7 mouse cellular contexts compared by ENCODE assay signal in genomic region chr11:69088103-69088855, GRCm38 (mm10). TPM values are rescaled to one million over a fixed set of nuclear protein-coding genes. Genes with fewer than 3 reads are reported as not detected.
DNase-seq lines count a peak whose midpoint lies in the region; ATAC-seq and TF ChIP-seq lines count a peak whose summit lies in the region.

TSS of gene Vamp2 (plus strand) at chr11:69088490.

- 0 out of 2 replicates have a peak, but pooled peaks have one; percentile 1 for TF ChIP-seq CTCF in intestine, postnatal 0 days (IDR thresholded peaks at IDR 0.05; ENCODE audit: low read depth)
- TF ChIP-seq CTCF in small intestine, adult 2 months (IDR thresholded peaks at IDR 0.05; ENCODE audit: extremely low read depth, insufficient read length, insufficient replicate concordance, low read depth, low read length), result no peak

- no peak for TF ChIP-seq POLR2A in small intestine, adult 2 months (IDR thresholded peaks at IDR 0.05; ENCODE audit: low read depth, low read length)

- ATAC-seq in intestine, postnatal 0 days, result peak; percentile 64
- ATAC-seq in limb, embryonic 11.5 days (ENCODE audit: insufficient number of reproducible peaks, low FRiP score, low TSS enrichment, low read depth), result peak; percentile 76
- peak; percentile 84 for ATAC-seq in midbrain, embryonic 13.5 days

- H3K36me3 ChIP-seq in intestine, postnatal 0 days (ENCODE audit: control insufficient read depth, insufficient read depth), result peaks cover 19% of the 10 kb centered on the region; the same call in 1 of the 2 replicates
- H3K36me3 ChIP-seq in limb, embryonic 11.5 days (ENCODE audit: control insufficient read depth, insufficient read depth, low read length), result peaks cover 8% of the 10 kb centered on the region
- peaks cover 29% of the 10 kb centered on the region for H3K36me3 ChIP-seq in midbrain, embryonic 13.5 days
- peaks cover 9% of the 10 kb centered on the region; the same call in 1 of the 2 replicates for H3K36me3 ChIP-seq in small intestine, adult 2 months (ENCODE audit: control insufficient read depth, insufficient read depth, low read length)

- H3K9me3 ChIP-seq in intestine, postnatal 0 days (ENCODE audit: control insufficient read depth), result no peaks in the 10 kb centered on the region
- no peaks in the 10 kb centered on the region for H3K9me3 ChIP-seq in limb, embryonic 11.5 days (ENCODE audit: control insufficient read depth, low read length)
- no peaks in the 10 kb centered on the region for H3K9me3 ChIP-seq in midbrain, embryonic 13.5 days

- H3K4me3 ChIP-seq in intestine, postnatal 0 days (ENCODE audit: low read depth, low read length), result peak within 1 kb of the TSS; percentile 100
- H3K4me3 ChIP-seq in limb, embryonic 11.5 days (ENCODE audit: low read depth, low read length), result peak within 1 kb of the TSS; percentile 100
- peak within 1 kb of the TSS; percentile 97 for H3K4me3 ChIP-seq in midbrain, embryonic 13.5 days (replicated peaks)
- H3K4me3 ChIP-seq in small intestine, adult 2 months (ENCODE audit: low read depth, low read length), result peak within 1 kb of the TSS; percentile 93

- under 1% methylated on average over 61 of the region's 67 CpGs for WGBS in intestine, postnatal 0 days
- 1% methylated on average over 55 of the region's 67 CpGs for WGBS in limb, embryonic 11.5 days
- WGBS in midbrain, embryonic 13.5 days, result 1% methylated on average over 63 of the region's 67 CpGs
- under 1% methylated on average over 66 of the region's 67 CpGs for WGBS in small intestine, adult 2 months

- peak; percentile 93 for DNase-seq in adrenal gland, adult 2 months
- peak; percentile 91 for DNase-seq in embryo, embryonic 9.5 days (ENCODE audit: extremely low spot score)
- no peak for DNase-seq in gonadal fat pad, adult 2 months (ENCODE audit: low read depth)
- DNase-seq in limb, embryonic 11.5 days (ENCODE audit: low spot score), result peak; percentile 95

- peak within 1 kb of the TSS; percentile 96 for H3K27ac ChIP-seq in intestine, postnatal 0 days (ENCODE audit: low read depth, low read length)
- peak within 1 kb of the TSS; percentile 72 for H3K27ac ChIP-seq in limb, embryonic 11.5 days (replicated peaks; ENCODE audit: low read depth, low read length)
- peak within 1 kb of the TSS; percentile 95 for H3K27ac ChIP-seq in midbrain, embryonic 13.5 days
- H3K27ac ChIP-seq in small intestine, adult 2 months (ENCODE audit: insufficient read depth, low read depth, low read length), result peak within 1 kb of the TSS; percentile 90

- H3K4me2 ChIP-seq in intestine, postnatal 0 days (replicated peaks; ENCODE audit: low read depth), result peak within 1 kb of the TSS; percentile 82
- H3K4me2 ChIP-seq in limb, embryonic 11.5 days (ENCODE audit: low read depth, severe bottlenecking), result peak within 1 kb of the TSS; percentile 92
- H3K4me2 ChIP-seq in midbrain, embryonic 13.5 days (replicated peaks), result peak within 1 kb of the TSS; percentile 94

- H3K4me1 ChIP-seq in intestine, postnatal 0 days (replicated peaks; ENCODE audit: control insufficient read depth, insufficient read depth, low read length), result peaks cover 8% of the 10 kb centered on the region; the same call in 1 of the 2 replicates
- H3K4me1 ChIP-seq in limb, embryonic 11.5 days (ENCODE audit: control insufficient read depth, insufficient read depth, low read length), result peaks cover 13% of the 10 kb centered on the region
- H3K4me1 ChIP-seq in midbrain, embryonic 13.5 days (replicated peaks), result peaks cover 47% of the 10 kb centered on the region
- H3K4me1 ChIP-seq in small intestine, adult 2 months (ENCODE audit: control insufficient read depth, insufficient read depth, insufficient read length, low read length), result peaks cover 9% of the 10 kb centered on the region

- no peaks in the 10 kb centered on the region for H3K27me3 ChIP-seq in intestine, postnatal 0 days (replicated peaks; ENCODE audit: control insufficient read depth, insufficient read depth, low read length)
- no peaks in the 10 kb centered on the region for H3K27me3 ChIP-seq in limb, embryonic 11.5 days (ENCODE audit: control insufficient read depth, insufficient read depth, low read length)
- no peaks in the 10 kb centered on the region for H3K27me3 ChIP-seq in midbrain, embryonic 13.5 days
- H3K27me3 ChIP-seq in small intestine, adult 2 months (ENCODE audit: control insufficient read depth, insufficient read depth, low read length), result no peaks in the 10 kb centered on the region

- H3K9ac ChIP-seq in intestine, postnatal 0 days (ENCODE audit: low read depth, low read length), result peak within 1 kb of the TSS; percentile 99
- H3K9ac ChIP-seq in limb, embryonic 11.5 days (ENCODE audit: low read length), result peak within 1 kb of the TSS; percentile 98
- peak within 1 kb of the TSS; percentile 97 for H3K9ac ChIP-seq in midbrain, embryonic 13.5 days (replicated peaks)

RNA-seq across cellular contexts. Expression of gene Vamp2, which starts in this region (rescaled TPM):
- 100 to 1,000 TPM; 104 to 130 TPM for total RNA-seq in adrenal gland, adult 2 months (2021)
- polyA plus RNA-seq in adrenal gland, adult 2 months (2012; rRNA removed), result 425 and 479 TPM in 2 replicates
- polyA plus RNA-seq in gonadal fat pad, adult 2 months (2012; rRNA removed), result 97.7 and 139 TPM in 2 replicates
- 45.3 and 50.3 TPM in 2 replicates for polyA plus RNA-seq in intestine, postnatal 0 days (2015; fragmentation: Nextera tagmentation; extraction: Ambion mirVana)
- polyA plus RNA-seq in limb, embryonic 11.5 days (2014; fragmentation: Nextera tagmentation; extraction: Ambion mirVana), result 64.2 and 73.3 TPM in 2 replicates
- polyA plus RNA-seq in midbrain, embryonic 13.5 days (2015; fragmentation: Nextera tagmentation; extraction: Ambion mirVana), result 175 and 188 TPM in 2 replicates
- polyA plus RNA-seq in small intestine, adult 2 months (2012; rRNA removed), result 33.5 and 84.4 TPM in 2 replicates
